Mouse (Mus musculus): ENCODE measurements around the gene Mvd. TPM values are rescaled to one million over a fixed set of nuclear protein-coding genes. Genes with fewer than 3 reads are reported as not detected.

The Mvd gene
- total RNA-seq, 1 experiment from 2014 or later: 53.6 TPM

GRCm38 (mm10) chr8:122426145-122426544 is 17.1 kb downstream of the Mvd start:
- no peak for DNase-seq

- DNase-seq: no peak
These were observed 19.6 kb downstream of the Mvd start for GRCm38 (mm10) chr8:122423659-122424058.

GRCm38 (mm10) chr8:122423217-122423616 is 20.0 kb downstream of the Mvd start:
- no peak for DNase-seq

- DNase-seq: no peak
These were observed 21.7 kb downstream of the Mvd start, which contains the start of gene Il17c for GRCm38 (mm10) chr8:122421376-122422070. TSS of gene Il17c (plus strand) at chr8:122422020.

GRCm38 (mm10) chr8:122419881-122420555 is 23.2 kb downstream of the Mvd start:
- DNase-seq: no peak

- DNase-seq: no peak
These were observed 27.7 kb downstream of the Mvd start for GRCm38 (mm10) chr8:122415554-122415953.

GRCm38 (mm10) chr8:122414311-122414710 is 28.9 kb downstream of the Mvd start:
- DNase-seq: no peak

- no peak for DNase-seq
These were observed 35.5 kb downstream of the Mvd start for GRCm38 (mm10) chr8:122407678-122408077.

- DNase-seq: no peak
These were observed 37.9 kb downstream of the Mvd start for GRCm38 (mm10) chr8:122405146-122405805.

GRCm38 (mm10) chr8:122398186-122398585 is 45.0 kb downstream of the Mvd start:
- DNase-seq: no peak

GRCm38 (mm10) chr8:122395291-122395690 is 47.9 kb downstream of the Mvd start:
- DNase-seq: no peak

- DNase-seq: no peak
These were observed 49.5 kb downstream of the Mvd start for GRCm38 (mm10) chr8:122393717-122394116.

- DNase-seq: no peak
These were observed 52.5 kb downstream of the Mvd start for GRCm38 (mm10) chr8:122390758-122391157.

- no peak for DNase-seq
These were observed 53.9 kb downstream of the Mvd start for GRCm38 (mm10) chr8:122389357-122389756.

Small RNAs within 50 kb of the gene (microRNA-seq; reads per million reads assigned to microRNA genes)
- 0 reads per million in 2 experiments for gene Gm24366

Other genes starting within 250 kb of the Mvd start
- gene Zfpm1, start 161.3 kb downstream of the Mvd start, total RNA-seq (2021): 17.8 and 22.4 TPM in 2 replicates
- gene Trhr2, start 82.7 kb downstream of the Mvd start, total RNA-seq (2021): not detected in 2 replicates
- 49.8 and 52.2 TPM in 2 replicates for gene Zc3h18, start 66.8 kb downstream of the Mvd start, total RNA-seq (2021)
- not detected in 2 replicates for gene Il17c, start 21.4 kb downstream of the Mvd start, total RNA-seq (2021)
- 25.4 and 27.0 TPM in 2 replicates for gene Cyba, start 10.5 kb downstream of the Mvd start, total RNA-seq (2021)
- not detected in 2 replicates for gene Snai3, start 17.3 kb upstream of the Mvd start, total RNA-seq (2021)
- gene Rnf166, start 32.6 kb upstream of the Mvd start, total RNA-seq (2021): 65.3 and 66.5 TPM in 2 replicates
- gene Ctu2, start 32.7 kb upstream of the Mvd start, total RNA-seq (2021): 20.6 and 24.7 TPM in 2 replicates
- 18.3 and 20.1 TPM in 2 replicates for gene Piezo1, start 107.9 kb upstream of the Mvd start, total RNA-seq (2021)
- gene Cdt1, start 124.6 kb upstream of the Mvd start, total RNA-seq (2021): 12.5 and 17.7 TPM in 2 replicates
- 50.6 and 66.4 TPM in 2 replicates for gene Aprt, start 133.5 kb upstream of the Mvd start, total RNA-seq (2021)
- gene Galns, start 168.0 kb upstream of the Mvd start, total RNA-seq (2021): 6.2 and 7.3 TPM in 2 replicates
- gene Trappc2l, start 168.2 kb upstream of the Mvd start, total RNA-seq (2021): 57.9 and 63.3 TPM in 2 replicates
- gene Pabpn1l, start 179.3 kb upstream of the Mvd start, total RNA-seq (2021): not detected in 2 replicates